Mouse (Mus musculus) kidney, embryonic 15.5 days (tissue): ENCODE data around the gene Vps13d. TPM values are rescaled to one million over a fixed set of nuclear protein-coding genes. Genes with fewer than 3 reads are reported as not detected.
A peak's percentile ranks its signal among the peaks of the same experiment; 100 is the strongest.

Experiments
- ATAC-seq: fragments of 200-750 bp; cut with Nextera tagmentation; replicated peaks from 2 replicates; pipeline ENCODE4 v1.8.0; 2017; ENCODE audit warnings: moderate TSS enrichment; ENCODE audit not compliant: low FRiP score
- H3K27ac ChIP-seq: fragments of 300-500 bp; sonication (generic); 2 replicates; pipeline ENCODE4 v1.5.1; 2015; ENCODE audit warnings: mild to moderate bottlenecking, inconsistent platforms
- H3K27me3 ChIP-seq: fragments of 300-500 bp; sonication (generic); 2 replicates; pipeline ENCODE4 v1.6.1; 2015; ENCODE audit warnings: inconsistent platforms
- H3K36me3 ChIP-seq: fragments of 300-500 bp; sonication (generic); 2 replicates; pipeline ENCODE4 v1.6.1; 2015; ENCODE audit warnings: inconsistent platforms
- H3K4me1 ChIP-seq: fragments of 300-500 bp; sonication (generic); 2 replicates; pipeline ENCODE4 v1.6.1; 2015; ENCODE audit warnings: inconsistent platforms
- H3K4me2 ChIP-seq: fragments of 300-500 bp; sonication (generic); 2 replicates; pipeline ENCODE4 v1.6.1; 2015; ENCODE audit warnings: moderate library complexity, mild to moderate bottlenecking, inconsistent platforms
- H3K4me3 ChIP-seq: fragments of 300-500 bp; sonication (generic); replicated peaks from 2 replicates; pipeline ENCODE4 v1.5.1; 2015; ENCODE audit warnings: mild to moderate bottlenecking, inconsistent platforms
- H3K9ac ChIP-seq: fragments of 300-500 bp; sonication (generic); 2 replicates; pipeline ENCODE4 v1.6.1; 2015; ENCODE audit warnings: mild to moderate bottlenecking, inconsistent platforms
- H3K9me3 ChIP-seq: fragments of 300-500 bp; sonication (generic); replicated peaks from 2 replicates; pipeline ENCODE4 v1.6.1; 2016; ENCODE audit warnings: inconsistent platforms
- WGBS: fragments of 180-500 bp; shearing (Covaris S2); methylation state at CpG from one replicate; pipeline ENCODE4 v1.1.7; 2015; ENCODE audit warnings: mixed read lengths; 5-methylcytosine and 5-hydroxymethylcytosine counted together
- polyA plus RNA-seq: library from polyadenylated mRNA; unstranded; fragments of >200 nt; fragmentation: Nextera tagmentation; extraction: Ambion mirVana; gene quantifications from 2 replicates; pipeline ENCODE4 v1.2.1, GENCODE M21; 2015

Gene Vps13d
- polyA plus RNA-seq, 1 experiment from 2014 or later = 9.9 TPM

- no peaks in the 10 kb centered on the region for H3K4me1 ChIP-seq
- 83% methylated on average over 6 of the region's 6 CpGs for WGBS
- H3K36me3 ChIP-seq = no peaks in the 10 kb centered on the region
- no peak overlapping the region for H3K4me2 ChIP-seq
- no peak overlapping the region for H3K27ac ChIP-seq
- no peaks in the 10 kb centered on the region for H3K9me3 ChIP-seq
- H3K4me3 ChIP-seq = no peak overlapping the region
- no peak overlapping the region for H3K9ac ChIP-seq
- no peaks in the 10 kb centered on the region for H3K27me3 ChIP-seq
- peak; percentile 58; the same call in 1 of the 2 replicates for ATAC-seq
These were observed 14.4 kb upstream of the Vps13d start for GRCm38 (mm10) chr4:145209076-145209689.

DNA sequence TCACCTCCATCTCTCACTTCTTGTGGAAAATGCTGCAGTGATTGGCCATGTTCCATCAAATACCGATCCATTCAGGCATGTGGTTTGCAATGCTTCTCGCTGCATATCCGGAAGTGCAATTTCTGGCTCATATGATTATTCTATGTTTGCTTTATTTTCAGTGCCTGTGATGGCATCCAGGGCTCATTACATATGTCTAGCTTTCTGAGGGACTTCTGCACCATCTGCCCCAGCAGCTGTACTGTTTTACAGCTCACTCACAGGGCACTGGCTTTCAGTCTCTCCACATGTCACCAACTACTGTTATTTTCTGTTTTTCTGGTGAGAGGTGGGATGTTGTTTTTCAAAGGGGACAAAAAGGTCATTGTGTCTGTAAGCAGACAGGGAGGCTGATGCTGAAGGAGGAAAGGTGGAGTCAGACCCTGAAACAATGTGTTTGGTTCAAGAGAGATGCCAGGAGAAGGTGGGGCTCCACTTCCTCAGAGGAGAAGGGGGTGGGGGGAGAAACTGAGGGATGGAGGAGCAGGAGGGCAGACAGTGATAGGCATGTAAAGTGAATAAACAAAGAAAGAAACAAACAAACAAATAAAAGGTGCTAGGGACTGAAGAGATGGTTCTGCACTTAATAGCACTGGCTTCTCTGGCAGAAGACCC lies 13.0 kb upstream of the Vps13d start:
- Histone ChIP-seq H3K4me2 (no peak overlapping the region), H3K9ac (no peak overlapping the region), H3K4me3 (no peak overlapping the region), H3K36me3 (no peaks in the 10 kb centered on the region), H3K9me3 (no peaks in the 10 kb centered on the region), H3K27ac (no peak overlapping the region), H3K27me3 (no peaks in the 10 kb centered on the region), H3K4me1 (no peaks in the 10 kb centered on the region)
- ATAC-seq = no peak
- 76% methylated on average over 3 of the region's 3 CpGs for WGBS

DNA sequence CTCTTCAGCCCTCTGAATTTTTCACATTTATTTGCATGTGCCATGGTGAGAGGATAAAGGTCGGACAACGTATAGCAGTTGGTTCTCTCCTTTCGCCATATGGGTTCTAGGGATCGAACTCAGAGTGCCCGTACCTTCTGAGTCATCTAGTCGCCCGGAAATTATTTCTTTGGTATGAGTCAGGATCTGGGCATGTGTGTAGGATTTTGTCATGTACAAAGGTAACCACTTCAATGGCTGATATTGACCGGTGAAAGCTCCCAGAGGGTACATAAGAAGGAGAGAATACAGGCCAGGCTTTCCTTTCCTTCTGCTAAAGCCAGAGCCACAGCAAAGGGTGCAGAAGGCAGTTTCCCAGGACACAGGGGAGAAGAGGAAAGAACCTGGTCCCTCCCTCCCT lies 10.0 kb upstream of the Vps13d start:
- Histone ChIP-seq H3K9ac (no peak overlapping the region), H3K4me1 (peaks cover 12% of the 10 kb centered on the region), H3K4me2 (no peak overlapping the region), H3K27ac (no peak overlapping the region), H3K36me3 (no peaks in the 10 kb centered on the region), H3K4me3 (no peak overlapping the region), H3K27me3 (no peaks in the 10 kb centered on the region), H3K9me3 (no peaks in the 10 kb centered on the region)
- ATAC-seq = no peak
- 90% methylated on average over 8 of the region's 8 CpGs for WGBS

DNA sequence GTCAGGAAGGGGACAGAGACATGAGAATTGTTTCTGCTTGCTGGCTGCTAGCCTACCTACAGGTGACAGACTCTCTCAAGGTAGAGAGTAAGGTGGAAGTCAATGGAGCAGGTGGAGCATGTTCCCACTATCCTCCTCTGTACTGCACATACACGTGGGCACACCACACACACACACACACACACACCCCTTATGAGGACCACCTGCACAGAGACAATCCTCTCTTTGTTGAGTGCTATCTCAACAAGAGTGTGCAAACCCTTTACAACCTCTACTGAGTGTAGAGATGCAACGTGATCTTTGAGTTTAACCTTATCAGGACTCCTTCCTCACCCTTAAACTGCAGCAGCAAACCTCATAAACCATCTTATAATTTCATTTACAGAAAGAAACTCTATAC lies 8.5 kb upstream of the Vps13d start:
- no peak overlapping the region for H3K4me3 ChIP-seq
- no peak for ATAC-seq
- 72% methylated on average over 2 of the region's 2 CpGs for WGBS
- H3K4me1 ChIP-seq = peaks cover 13% of the 10 kb centered on the region
- H3K9me3 ChIP-seq = no peaks in the 10 kb centered on the region
- no peak overlapping the region for H3K27ac ChIP-seq
- no peaks in the 10 kb centered on the region for H3K27me3 ChIP-seq
- H3K36me3 ChIP-seq = no peaks in the 10 kb centered on the region
- H3K9ac ChIP-seq = no peak overlapping the region
- H3K4me2 ChIP-seq = no peak overlapping the region

DNA sequence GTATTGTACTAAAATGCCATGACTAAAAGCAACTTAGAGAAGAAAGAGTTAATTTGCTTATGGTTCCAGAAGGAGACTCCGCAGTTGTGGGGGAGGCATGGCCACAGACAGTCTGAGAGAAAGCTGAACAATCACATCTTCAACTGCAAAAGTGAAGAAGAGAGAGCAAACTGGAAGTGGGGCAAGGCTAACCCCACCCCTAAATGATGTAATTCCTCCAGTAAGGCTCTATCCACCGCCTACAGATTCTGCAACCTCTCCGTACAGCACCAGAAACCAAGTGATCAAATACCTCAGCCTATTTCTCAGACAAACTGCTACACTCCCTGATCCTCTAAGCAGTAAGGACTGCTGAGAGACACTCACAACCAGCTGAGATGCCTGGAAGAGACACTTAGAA lies 6.6 kb upstream of the Vps13d start:
- no peak overlapping the region for H3K4me3 ChIP-seq
- H3K4me2 ChIP-seq = no peak overlapping the region
- H3K9ac ChIP-seq = no peak overlapping the region
- no peak overlapping the region for H3K27ac ChIP-seq
- no peaks in the 10 kb centered on the region for H3K27me3 ChIP-seq
- H3K9me3 ChIP-seq = no peaks in the 10 kb centered on the region
- H3K36me3 ChIP-seq = no peaks in the 10 kb centered on the region
- 42% methylated on average over 3 of the region's 3 CpGs for WGBS
- H3K4me1 ChIP-seq = peaks cover 13% of the 10 kb centered on the region
- no peak for ATAC-seq

- Histone ChIP-seq H3K27ac (peak overlapping the region; percentile 41), H3K4me2 (peak overlapping the region; percentile 32; the same call in 1 of the 2 replicates), H3K4me3 (no peak overlapping the region), H3K36me3 (no peaks in the 10 kb centered on the region), H3K9me3 (no peaks in the 10 kb centered on the region), H3K27me3 (no peaks in the 10 kb centered on the region), H3K4me1 (peaks cover 14% of the 10 kb centered on the region), H3K9ac (no peak overlapping the region)
- 19% methylated on average over 11 of the region's 11 CpGs for WGBS
- peak; percentile 84 for ATAC-seq
These were observed 5.3 kb upstream of the Vps13d start for GRCm38 (mm10) chr4:145199982-145200699.

GRCm38 (mm10) chr4:145196586-145196985 lies 1.8 kb upstream of the Vps13d start:
- no peaks in the 10 kb centered on the region for H3K9me3 ChIP-seq
- no peak overlapping the region for H3K4me3 ChIP-seq
- H3K9ac ChIP-seq = no peak overlapping the region
- WGBS = 79% methylated on average over 4 of the region's 4 CpGs
- no peaks in the 10 kb centered on the region for H3K36me3 ChIP-seq
- ATAC-seq = no peak
- H3K27ac ChIP-seq = no peak overlapping the region
- H3K27me3 ChIP-seq = no peaks in the 10 kb centered on the region
- peaks cover 36% of the 10 kb centered on the region for H3K4me1 ChIP-seq
- H3K4me2 ChIP-seq = no peak overlapping the region

DNA sequence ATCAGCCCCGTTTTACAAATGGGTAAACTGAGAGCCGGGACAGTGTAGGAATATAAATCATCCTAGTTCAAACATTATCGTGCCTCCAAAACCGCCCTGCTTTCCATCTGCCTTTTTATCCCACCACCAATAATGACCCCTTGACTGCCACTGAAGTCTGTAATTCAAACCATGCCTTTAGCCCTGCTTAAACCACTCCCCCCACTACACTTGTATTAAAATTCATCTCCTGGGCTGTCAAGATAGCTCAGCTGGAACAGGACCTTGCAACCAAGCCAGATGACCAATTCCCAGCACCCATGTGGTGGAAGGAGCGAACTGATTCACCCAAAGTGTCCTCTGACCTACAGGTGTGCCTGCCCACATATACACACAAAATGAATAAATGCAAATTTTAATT lies 367 bp upstream of the Vps13d start:
- ATAC-seq = no peak; the same call in 1 of the 2 replicates
- H3K36me3 ChIP-seq = peaks cover 6% of the 10 kb centered on the region
- no peak overlapping the region for H3K9ac ChIP-seq
- WGBS = 21% methylated on average over 5 of the region's 5 CpGs
- peak overlapping the region; percentile 96 for H3K4me3 ChIP-seq
- no peaks in the 10 kb centered on the region for H3K27me3 ChIP-seq
- H3K4me2 ChIP-seq = peak overlapping the region; percentile 35
- no peaks in the 10 kb centered on the region for H3K9me3 ChIP-seq
- peaks cover 28% of the 10 kb centered on the region for H3K4me1 ChIP-seq
- no peak overlapping the region for H3K27ac ChIP-seq

DNA sequence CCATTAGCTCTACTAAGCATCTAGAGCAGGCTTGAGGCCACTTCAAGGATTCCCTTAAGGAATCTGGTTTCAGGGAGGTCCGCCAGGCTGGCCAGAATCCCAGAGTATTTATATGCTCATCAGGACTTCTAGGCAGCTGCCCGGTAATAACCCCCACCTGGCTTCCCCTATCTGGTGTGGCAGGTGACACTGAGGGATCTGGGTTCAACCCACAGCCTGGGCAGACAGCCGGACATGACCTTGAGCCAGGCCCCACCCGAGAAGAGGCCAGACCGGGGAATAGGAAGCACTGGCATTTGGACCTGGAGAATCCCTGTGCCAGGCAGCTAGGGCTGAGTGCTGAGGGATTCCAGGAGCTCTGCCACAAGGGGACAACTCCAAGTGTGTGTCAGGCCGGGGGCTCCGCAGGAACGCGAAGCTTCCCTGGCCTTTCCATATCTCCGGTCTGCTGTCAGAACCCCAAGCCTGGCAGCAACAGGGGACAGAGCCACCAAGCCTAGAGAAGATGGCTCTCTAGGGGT lies 754 bp downstream of the Vps13d start:
- WGBS = under 1% methylated on average over 10 of the region's 10 CpGs
- H3K9ac ChIP-seq = peak overlapping the region; percentile 86
- peak; percentile 47 for ATAC-seq
- H3K27ac ChIP-seq = peak overlapping the region; percentile 79
- peak overlapping the region; percentile 86 for H3K4me2 ChIP-seq
- H3K4me3 ChIP-seq = peak overlapping the region; percentile 96
- no peaks in the 10 kb centered on the region for H3K9me3 ChIP-seq
- no peaks in the 10 kb centered on the region for H3K27me3 ChIP-seq
- peaks cover 17% of the 10 kb centered on the region for H3K36me3 ChIP-seq
- H3K4me1 ChIP-seq = peaks cover 23% of the 10 kb centered on the region

GRCm38 (mm10) chr4:145193406-145193805 lies 1.4 kb downstream of the Vps13d start:
- H3K4me1 ChIP-seq = peaks cover 23% of the 10 kb centered on the region
- H3K4me2 ChIP-seq = peak overlapping the region; percentile 86
- peaks cover 22% of the 10 kb centered on the region for H3K36me3 ChIP-seq
- ATAC-seq = no peak
- 28% methylated on average over 3 of the region's 3 CpGs for WGBS
- H3K4me3 ChIP-seq = peak overlapping the region; percentile 96
- 0 out of 2 replicates have a peak overlapping the region, but pooled peaks have one; percentile 35 for H3K27ac ChIP-seq
- H3K9ac ChIP-seq = peak overlapping the region; percentile 86; the same call in 1 of the 2 replicates
- H3K27me3 ChIP-seq = no peaks in the 10 kb centered on the region
- no peaks in the 10 kb centered on the region for H3K9me3 ChIP-seq

- ATAC-seq = no peak
- H3K36me3 ChIP-seq = peaks cover 28% of the 10 kb centered on the region
These were observed 2.1 kb downstream of the Vps13d start for GRCm38 (mm10) chr4:145192686-145193085.

DNA sequence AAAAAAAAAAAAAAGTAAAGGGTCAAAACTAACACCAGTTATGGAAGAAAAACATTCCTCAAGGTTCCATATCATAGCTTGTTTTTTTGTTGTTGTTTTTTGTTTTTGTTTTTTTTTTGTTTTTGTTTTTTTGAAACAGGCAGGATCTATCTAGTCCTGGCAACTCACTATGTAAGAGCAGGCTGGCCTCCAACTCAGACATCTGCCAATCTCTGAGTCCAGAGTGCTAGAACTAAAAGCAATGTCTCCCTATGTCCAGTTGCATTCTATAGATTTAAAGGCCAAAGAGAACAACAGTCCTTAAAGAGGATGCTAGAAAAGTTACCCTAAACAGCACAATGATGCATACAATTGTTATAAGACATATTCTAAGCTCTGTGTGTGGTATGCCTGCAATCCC lies 6.2 kb downstream of the Vps13d start:
- H3K4me1 ChIP-seq = peaks cover 14% of the 10 kb centered on the region
- no peak for ATAC-seq
- H3K4me3 ChIP-seq = no peak overlapping the region
- H3K9me3 ChIP-seq = no peaks in the 10 kb centered on the region
- no peak overlapping the region for H3K9ac ChIP-seq
- no peaks in the 10 kb centered on the region for H3K27me3 ChIP-seq
- peaks cover 62% of the 10 kb centered on the region for H3K36me3 ChIP-seq
- H3K27ac ChIP-seq = no peak overlapping the region
- no peak overlapping the region for H3K4me2 ChIP-seq

More at GRCm38 (mm10) chr4:145192686-145193085, 2.1 kb downstream of the Vps13d start:
- H3K27ac ChIP-seq = no peak overlapping the region
- peaks cover 23% of the 10 kb centered on the region for H3K4me1 ChIP-seq
- no peaks in the 10 kb centered on the region for H3K27me3 ChIP-seq
- no peak overlapping the region for H3K4me3 ChIP-seq
- no peak overlapping the region for H3K4me2 ChIP-seq
- no peak overlapping the region for H3K9ac ChIP-seq
- no peaks in the 10 kb centered on the region for H3K9me3 ChIP-seq
